Mouse (Mus musculus): ENCODE measurements around the gene Emc7. TPM values are rescaled to one million over a fixed set of nuclear protein-coding genes. Genes with fewer than 3 reads are reported as not detected.

The Emc7 gene
- polyA plus RNA-seq, 1 experiment from 2014 or later, result 17.5 TPM

DNA sequence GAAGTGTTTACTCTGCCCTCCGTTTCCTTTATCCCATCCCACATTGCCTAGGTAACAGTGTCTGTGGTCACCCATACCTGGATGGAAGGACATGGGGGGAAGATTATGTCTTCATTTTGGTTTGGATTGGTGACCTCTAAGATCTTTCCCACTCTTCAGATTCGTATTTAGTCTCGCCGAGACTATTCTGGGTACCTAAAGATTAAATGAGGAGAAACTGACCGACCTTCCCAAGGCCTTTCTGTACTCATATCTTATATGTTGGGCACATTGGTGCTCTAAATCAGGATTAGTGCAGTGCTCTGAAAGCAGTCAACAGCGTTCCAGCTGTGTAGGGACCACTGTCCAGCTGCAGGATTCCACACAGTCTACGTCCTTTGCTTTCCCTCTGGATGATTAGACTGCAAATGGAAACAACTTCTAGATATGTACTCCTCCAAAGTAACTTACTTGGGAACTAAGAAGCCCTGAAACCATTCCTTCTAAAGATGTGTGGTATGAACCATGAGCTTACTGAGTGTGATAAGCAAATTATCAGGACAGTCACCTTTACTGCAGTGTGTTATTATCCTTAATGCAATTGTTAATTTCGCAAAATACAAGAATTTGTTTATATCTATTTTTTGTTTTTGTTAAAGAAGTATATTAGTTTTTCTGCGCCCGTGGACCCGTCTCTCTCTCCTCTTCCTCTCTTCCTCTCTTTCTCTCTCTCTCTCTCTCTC lies 38.9 kb downstream of the Emc7 start:
- Histone ChIP-seq H3K4me1 (replicated peaks; ENCODE audit: control insufficient read depth, insufficient read depth, low read length) (peaks cover 9% of the 10 kb centered on the region; the same call in 1 of the 2 replicates), H3K9ac (ENCODE audit: low read length) (peak overlapping the region; percentile 76), H3K36me3 (ENCODE audit: control insufficient read depth, insufficient read depth, low read length) (no peaks in the 10 kb centered on the region), H3K4me3 (ENCODE audit: low read depth, low read length) (peak overlapping the region; percentile 48), H3K27ac (ENCODE audit: low read depth) (peak overlapping the region; percentile 98), H3K27me3 (replicated peaks; ENCODE audit: control insufficient read depth, insufficient read depth, low read length) (no peaks in the 10 kb centered on the region), H3K9me3 (ENCODE audit: control insufficient read depth, low read length) (no peaks in the 10 kb centered on the region), H3K4me2 (ENCODE audit: low read length) (peak overlapping the region; percentile 86)
- 37% methylated on average over 11 of the region's 11 CpGs for WGBS
- DNase-seq (ENCODE audit: low spot score) (peak; percentile 60), ATAC-seq (replicated peaks; ENCODE audit: low FRiP score, low TSS enrichment, low read depth) (0 out of 2 replicates have a peak, but pooled peaks have one; percentile 1)

DNA sequence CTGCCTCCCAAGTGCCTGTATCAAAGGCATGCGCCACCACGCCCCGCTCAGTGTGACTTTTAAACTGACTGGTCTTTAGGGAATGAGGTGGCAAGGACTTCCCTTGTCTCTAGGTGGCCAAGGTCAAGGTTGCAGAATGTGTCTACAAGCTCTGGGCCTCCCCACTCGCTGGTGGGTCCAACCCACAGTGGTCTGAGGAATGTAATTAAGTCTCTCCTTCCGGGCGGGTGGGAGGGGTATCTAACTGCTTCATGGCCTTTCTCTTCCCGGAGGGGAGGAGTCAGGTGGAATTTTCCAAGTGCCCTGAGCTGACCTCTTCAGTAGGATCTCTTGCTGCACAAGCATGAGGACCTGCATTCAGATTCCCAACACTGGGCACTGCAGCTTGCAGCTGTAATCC lies 43.1 kb downstream of the Emc7 start:
- H3K9me3 ChIP-seq (ENCODE audit: control insufficient read depth, low read length), result no peaks in the 10 kb centered on the region
- no peak overlapping the region for H3K9ac ChIP-seq (ENCODE audit: low read length)
- H3K27me3 ChIP-seq (replicated peaks; ENCODE audit: control insufficient read depth, insufficient read depth, low read length), result no peaks in the 10 kb centered on the region
- no peaks in the 10 kb centered on the region for H3K36me3 ChIP-seq (ENCODE audit: control insufficient read depth, insufficient read depth, low read length)
- ATAC-seq (replicated peaks; ENCODE audit: low FRiP score, low TSS enrichment, low read depth) (no peak), DNase-seq (ENCODE audit: low spot score) (no peak)
- H3K4me2 ChIP-seq (ENCODE audit: low read length), result no peak overlapping the region
- no peaks in the 10 kb centered on the region for H3K4me1 ChIP-seq (replicated peaks; ENCODE audit: control insufficient read depth, insufficient read depth, low read length)
- no peak overlapping the region for H3K4me3 ChIP-seq (ENCODE audit: low read depth, low read length)
- no peak overlapping the region for H3K27ac ChIP-seq (ENCODE audit: low read depth)
- WGBS, result 63% methylated on average over 7 of the region's 7 CpGs

DNA sequence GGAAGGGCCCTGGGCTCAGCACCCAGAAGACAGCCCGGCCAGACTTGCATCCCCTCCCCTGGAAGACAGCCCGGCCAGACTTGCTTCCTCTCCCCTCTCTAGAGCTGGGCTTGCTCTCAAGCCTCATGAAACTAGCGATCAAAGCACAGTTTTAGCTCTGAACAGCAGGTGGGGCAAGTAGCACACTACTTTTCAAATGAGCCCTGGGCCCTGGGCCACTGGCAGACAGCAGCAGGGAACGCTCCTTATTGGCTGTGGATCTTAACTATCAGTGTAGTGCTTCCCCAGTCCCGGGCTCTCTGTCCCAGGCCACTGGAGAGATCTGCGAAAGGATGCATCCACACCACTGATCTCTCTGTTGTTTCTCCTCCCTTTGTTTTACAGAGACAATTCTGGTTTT lies 46.4 kb downstream of the Emc7 start:
- ATAC-seq (replicated peaks; ENCODE audit: low FRiP score, low TSS enrichment, low read depth) (peak; percentile 81), DNase-seq (ENCODE audit: low spot score) (peak; percentile 69)
- H3K4me1 ChIP-seq (replicated peaks; ENCODE audit: control insufficient read depth, insufficient read depth, low read length), result no peaks in the 10 kb centered on the region
- no peaks in the 10 kb centered on the region for H3K27me3 ChIP-seq (replicated peaks; ENCODE audit: control insufficient read depth, insufficient read depth, low read length)
- H3K27ac ChIP-seq (ENCODE audit: low read depth), result no peak overlapping the region
- no peak overlapping the region for H3K4me3 ChIP-seq (ENCODE audit: low read depth, low read length)
- 4% methylated on average over 6 of the region's 6 CpGs for WGBS
- H3K9ac ChIP-seq (ENCODE audit: low read length), result no peak overlapping the region
- no peak overlapping the region for H3K4me2 ChIP-seq (ENCODE audit: low read length)
- no peaks in the 10 kb centered on the region for H3K36me3 ChIP-seq (ENCODE audit: control insufficient read depth, insufficient read depth, low read length)
- H3K9me3 ChIP-seq (ENCODE audit: control insufficient read depth, low read length), result no peaks in the 10 kb centered on the region

DNA sequence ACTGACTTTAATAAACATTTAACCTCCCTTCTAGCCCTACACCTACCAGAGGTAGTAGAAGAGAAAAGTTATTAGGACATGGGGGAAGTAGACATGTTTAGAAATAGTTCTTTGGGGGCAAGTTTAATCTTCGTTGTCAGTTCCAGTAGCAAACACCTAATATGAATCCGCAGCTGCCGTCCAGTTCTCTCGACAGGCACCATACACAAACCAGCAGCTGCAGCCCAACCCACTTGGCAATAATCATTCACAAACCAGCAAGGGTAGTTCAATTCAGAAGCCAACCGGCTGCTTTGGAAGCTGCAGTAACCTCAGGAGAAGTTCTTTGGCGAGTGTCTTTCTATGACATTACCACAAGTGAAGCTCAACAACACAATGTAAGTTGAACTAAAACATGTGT lies 49.2 kb downstream of the Emc7 start:
- DNase-seq (ENCODE audit: low spot score) (no peak), ATAC-seq (replicated peaks; ENCODE audit: low FRiP score, low TSS enrichment, low read depth) (no peak)
- Histone ChIP-seq H3K4me1 (replicated peaks; ENCODE audit: control insufficient read depth, insufficient read depth, low read length) (no peaks in the 10 kb centered on the region), H3K27me3 (replicated peaks; ENCODE audit: control insufficient read depth, insufficient read depth, low read length) (no peaks in the 10 kb centered on the region), H3K36me3 (ENCODE audit: control insufficient read depth, insufficient read depth, low read length) (no peaks in the 10 kb centered on the region), H3K27ac (ENCODE audit: low read depth) (no peak overlapping the region), H3K4me3 (ENCODE audit: low read depth, low read length) (no peak overlapping the region), H3K9me3 (ENCODE audit: control insufficient read depth, low read length) (no peaks in the 10 kb centered on the region), H3K9ac (ENCODE audit: low read length) (no peak overlapping the region), H3K4me2 (ENCODE audit: low read length) (no peak overlapping the region)
- WGBS, result 80% methylated on average over 6 of the region's 6 CpGs

DNA sequence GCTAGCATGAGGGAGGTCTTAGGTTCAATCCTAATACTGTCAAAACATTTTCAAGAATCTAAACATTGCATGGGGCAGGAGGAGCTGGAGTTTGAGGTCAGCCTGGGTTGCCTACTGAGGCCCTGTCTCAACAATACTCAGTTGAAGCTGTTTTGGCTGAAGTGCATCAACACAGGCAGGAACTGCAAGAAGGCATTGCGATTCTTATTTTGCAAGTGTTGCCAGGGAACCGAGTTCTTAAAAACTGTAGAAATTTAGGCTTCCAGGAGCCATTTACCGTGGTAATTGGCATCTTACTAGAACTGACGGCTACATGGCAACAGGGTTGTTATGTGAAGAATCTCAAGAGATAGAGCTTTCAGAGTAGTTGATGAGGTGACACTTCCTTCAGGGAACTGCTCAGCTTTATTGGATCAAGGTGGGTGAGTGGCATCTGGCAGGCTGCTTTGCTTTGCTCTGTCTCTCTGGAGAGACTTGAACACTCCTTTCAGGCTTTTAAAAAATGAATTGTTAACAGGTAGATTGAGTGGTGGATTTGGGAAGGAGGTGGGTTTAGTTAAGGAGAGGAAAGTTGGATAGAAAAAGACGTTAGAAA lies 52.1 kb downstream of the Emc7 start:
- Histone ChIP-seq H3K4me3 (ENCODE audit: low read depth, low read length) (no peak overlapping the region), H3K4me2 (ENCODE audit: low read length) (no peak overlapping the region), H3K9ac (ENCODE audit: low read length) (no peak overlapping the region), H3K9me3 (ENCODE audit: control insufficient read depth, low read length) (no peaks in the 10 kb centered on the region), H3K27me3 (replicated peaks; ENCODE audit: control insufficient read depth, insufficient read depth, low read length) (no peaks in the 10 kb centered on the region), H3K36me3 (ENCODE audit: control insufficient read depth, insufficient read depth, low read length) (no peaks in the 10 kb centered on the region), H3K4me1 (replicated peaks; ENCODE audit: control insufficient read depth, insufficient read depth, low read length) (no peaks in the 10 kb centered on the region), H3K27ac (ENCODE audit: low read depth) (no peak overlapping the region)
- ATAC-seq (replicated peaks; ENCODE audit: low FRiP score, low TSS enrichment, low read depth) (no peak), DNase-seq (ENCODE audit: low spot score) (no peak)
- 84% methylated on average over 5 of the region's 5 CpGs for WGBS

DNA sequence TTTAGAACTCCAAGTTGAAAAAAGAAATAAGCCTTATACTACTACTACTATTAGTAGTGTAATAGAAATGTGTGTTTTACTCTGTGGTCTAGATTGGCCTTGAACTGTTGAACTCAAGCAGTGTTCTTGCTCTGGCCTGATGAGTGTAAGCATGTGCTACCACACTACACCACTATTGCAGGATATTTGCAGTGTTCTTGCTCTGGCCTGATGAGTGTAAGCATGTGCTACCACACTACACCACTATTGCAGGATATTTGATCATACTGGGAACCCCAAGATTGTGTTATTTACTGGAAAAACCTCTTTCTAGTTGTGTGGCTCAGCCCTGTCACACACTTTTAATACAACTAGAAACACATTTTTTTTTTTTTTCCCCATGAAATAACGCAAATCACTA lies 52.6 kb downstream of the Emc7 start:
- Histone ChIP-seq H3K4me3 (ENCODE audit: low read depth, low read length) (no peak overlapping the region), H3K4me2 (ENCODE audit: low read length) (no peak overlapping the region), H3K9me3 (ENCODE audit: control insufficient read depth, low read length) (no peaks in the 10 kb centered on the region), H3K27me3 (replicated peaks; ENCODE audit: control insufficient read depth, insufficient read depth, low read length) (no peaks in the 10 kb centered on the region), H3K9ac (ENCODE audit: low read length) (no peak overlapping the region), H3K36me3 (ENCODE audit: control insufficient read depth, insufficient read depth, low read length) (no peaks in the 10 kb centered on the region), H3K4me1 (replicated peaks; ENCODE audit: control insufficient read depth, insufficient read depth, low read length) (no peaks in the 10 kb centered on the region), H3K27ac (ENCODE audit: low read depth) (no peak overlapping the region)
- DNase-seq (ENCODE audit: low spot score) (no peak), ATAC-seq (replicated peaks; ENCODE audit: low FRiP score, low TSS enrichment, low read depth) (no peak)
- 91% methylated on average over 1 of the region's 1 CpGs for WGBS

DNA sequence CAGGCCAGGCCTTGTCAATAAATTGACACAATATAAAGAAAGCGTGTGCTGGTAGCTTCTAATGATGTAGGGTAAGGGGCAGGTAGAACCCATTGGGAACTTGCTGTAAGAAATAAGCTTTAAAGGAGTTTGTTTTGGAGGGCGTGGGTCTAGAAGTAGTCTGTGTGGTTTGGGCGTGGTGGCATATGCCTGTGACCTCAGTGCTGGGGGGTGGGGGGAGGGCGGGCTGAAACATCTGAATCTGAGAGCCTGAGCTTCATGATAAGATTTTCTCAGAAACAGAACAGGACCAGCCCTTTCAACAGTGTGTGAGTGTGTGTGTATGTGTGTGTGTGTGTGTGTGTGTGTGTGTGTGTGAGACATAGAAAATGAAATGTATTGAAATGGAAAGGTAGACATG lies 55.3 kb downstream of the Emc7 start:
- no peak overlapping the region for H3K4me3 ChIP-seq (ENCODE audit: low read depth, low read length)
- H3K9me3 ChIP-seq (ENCODE audit: control insufficient read depth, low read length), result no peaks in the 10 kb centered on the region
- ATAC-seq (replicated peaks; ENCODE audit: low FRiP score, low TSS enrichment, low read depth) (no peak), DNase-seq (ENCODE audit: low spot score) (no peak)
- H3K27ac ChIP-seq (ENCODE audit: low read depth), result no peak overlapping the region
- no peak overlapping the region for H3K9ac ChIP-seq (ENCODE audit: low read length)
- H3K27me3 ChIP-seq (replicated peaks; ENCODE audit: control insufficient read depth, insufficient read depth, low read length), result no peaks in the 10 kb centered on the region
- H3K4me2 ChIP-seq (ENCODE audit: low read length), result no peak overlapping the region
- H3K4me1 ChIP-seq (replicated peaks; ENCODE audit: control insufficient read depth, insufficient read depth, low read length), result no peaks in the 10 kb centered on the region
- WGBS, result 77% methylated on average over 4 of the region's 4 CpGs
- no peaks in the 10 kb centered on the region for H3K36me3 ChIP-seq (ENCODE audit: control insufficient read depth, insufficient read depth, low read length)

DNA sequence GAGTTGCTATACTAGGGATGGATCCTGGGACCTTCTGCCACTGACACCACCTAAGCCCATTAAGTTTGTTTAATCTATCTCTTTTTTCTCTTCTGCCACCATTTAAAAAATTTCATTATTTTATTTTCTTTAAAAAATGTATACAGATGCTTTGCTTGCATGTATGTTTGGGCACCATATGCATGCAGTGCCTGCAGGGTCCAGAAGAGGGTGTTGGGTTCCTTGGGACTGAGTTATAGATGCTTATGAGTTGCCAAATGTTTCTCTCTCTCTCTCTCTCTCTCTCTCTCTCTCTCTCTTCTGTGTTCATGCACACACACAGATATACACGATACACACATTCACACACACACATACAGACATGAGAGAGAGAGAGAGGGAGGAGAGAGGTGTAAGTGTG lies 58.2 kb downstream of the Emc7 start:
- H3K27ac ChIP-seq (ENCODE audit: low read depth), result no peak overlapping the region
- WGBS, result 94% methylated on average over 1 of the region's 1 CpGs

DNA sequence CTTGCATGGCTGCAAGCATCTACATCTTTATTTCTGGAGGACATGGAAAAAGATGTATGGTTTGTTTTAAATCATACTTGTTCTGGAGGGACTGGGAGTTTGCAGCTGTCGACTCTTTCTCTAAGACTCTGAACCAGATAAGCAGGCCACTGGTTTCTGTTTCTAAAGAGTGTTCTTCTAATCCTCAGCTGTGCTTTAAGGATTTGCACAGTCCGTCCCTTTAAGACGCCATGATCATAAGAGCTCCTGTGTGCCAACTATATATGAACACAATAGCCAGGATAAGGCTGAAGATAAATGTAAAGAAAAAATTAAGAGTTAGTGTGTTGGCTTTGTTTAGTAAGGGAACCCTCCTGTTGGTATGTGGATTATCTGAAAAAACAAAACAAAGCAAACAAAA lies 61.9 kb downstream of the Emc7 start:
- no peak overlapping the region for H3K9ac ChIP-seq (ENCODE audit: low read length)

More for the DNA sequence above, 58.2 kb downstream of the Emc7 start:
- no peaks in the 10 kb centered on the region for H3K36me3 ChIP-seq (ENCODE audit: control insufficient read depth, insufficient read depth, low read length)
- 0 out of 2 replicates have a peak, but pooled peaks cover 5% of the 10 kb centered on the region for H3K4me1 ChIP-seq (replicated peaks; ENCODE audit: control insufficient read depth, insufficient read depth, low read length)
- no peak overlapping the region for H3K4me3 ChIP-seq (ENCODE audit: low read depth, low read length)
- DNase-seq (ENCODE audit: low spot score) (no peak), ATAC-seq (replicated peaks; ENCODE audit: low FRiP score, low TSS enrichment, low read depth) (no peak)
- no peak overlapping the region for H3K4me2 ChIP-seq (ENCODE audit: low read length)
- no peaks in the 10 kb centered on the region for H3K9me3 ChIP-seq (ENCODE audit: control insufficient read depth, low read length)
- H3K27me3 ChIP-seq (replicated peaks; ENCODE audit: control insufficient read depth, insufficient read depth, low read length), result no peaks in the 10 kb centered on the region
- H3K9ac ChIP-seq (ENCODE audit: low read length), result no peak overlapping the region

More for the DNA sequence above, 61.9 kb downstream of the Emc7 start:
- no peaks in the 10 kb centered on the region for H3K27me3 ChIP-seq (replicated peaks; ENCODE audit: control insufficient read depth, insufficient read depth, low read length)
- no peaks in the 10 kb centered on the region for H3K36me3 ChIP-seq (ENCODE audit: control insufficient read depth, insufficient read depth, low read length)
- 60% methylated on average over 3 of the region's 3 CpGs for WGBS
- H3K4me1 ChIP-seq (replicated peaks; ENCODE audit: control insufficient read depth, insufficient read depth, low read length), result 0 out of 2 replicates have a peak, but pooled peaks cover 5% of the 10 kb centered on the region
- ATAC-seq (replicated peaks; ENCODE audit: low FRiP score, low TSS enrichment, low read depth), result no peak
- H3K4me3 ChIP-seq (ENCODE audit: low read depth, low read length), result no peak overlapping the region
- no peak overlapping the region for H3K27ac ChIP-seq (ENCODE audit: low read depth)
- no peak for DNase-seq (ENCODE audit: low spot score)
- no peak overlapping the region for H3K4me2 ChIP-seq (ENCODE audit: low read length)
- no peaks in the 10 kb centered on the region for H3K9me3 ChIP-seq (ENCODE audit: control insufficient read depth, low read length)
